Mouse (Mus musculus) midbrain, embryonic 13.5 days (tissue): ENCODE data around the gene Urod. TPM values are rescaled to one million over a fixed set of nuclear protein-coding genes. Genes with fewer than 3 reads are reported as not detected.

Source experiments
- ATAC-seq: fragments of 200-750 bp; cut with Nextera tagmentation; 2 replicates; pipeline ENCODE4 v1.8.0; 2017; ENCODE audit warnings: mild to moderate bottlenecking, moderate TSS enrichment, moderate library complexity
- H3K27ac ChIP-seq: fragments of 300-500 bp; sonication (generic); 2 replicates; pipeline ENCODE4 v1.5.1; 2015; ENCODE audit warnings: inconsistent platforms, mild to moderate bottlenecking, moderate library complexity
- H3K27me3 ChIP-seq: fragments of 300-500 bp; sonication (generic); 2 replicates; pipeline ENCODE4 v1.6.1; 2015; ENCODE audit warnings: mild to moderate bottlenecking, inconsistent platforms
- H3K36me3 ChIP-seq: fragments of 300-500 bp; sonication (generic); 2 replicates; pipeline ENCODE4 v1.6.1; 2015; ENCODE audit warnings: mild to moderate bottlenecking, inconsistent platforms
- H3K4me1 ChIP-seq: fragments of 300-500 bp; sonication (generic); replicated peaks from 2 replicates; pipeline ENCODE4 v1.6.1; 2015; ENCODE audit warnings: inconsistent platforms
- H3K4me2 ChIP-seq: fragments of 300-500 bp; sonication (generic); replicated peaks from 2 replicates; pipeline ENCODE4 v1.6.1; 2015; ENCODE audit warnings: moderate library complexity, mild to moderate bottlenecking, inconsistent platforms
- H3K4me3 ChIP-seq: fragments of 300-500 bp; sonication (generic); replicated peaks from 2 replicates; pipeline ENCODE4 v1.5.1; 2015; ENCODE audit warnings: mild to moderate bottlenecking, inconsistent platforms
- H3K9ac ChIP-seq: fragments of 300-500 bp; sonication (generic); replicated peaks from 2 replicates; pipeline ENCODE4 v1.6.1; 2015; ENCODE audit warnings: mild to moderate bottlenecking, inconsistent platforms
- H3K9me3 ChIP-seq: fragments of 300-500 bp; sonication (generic); 2 replicates; pipeline ENCODE4 v1.6.1; 2016; ENCODE audit warnings: mild to moderate bottlenecking, inconsistent platforms
- WGBS: fragments of 180-500 bp; shearing (Covaris S2); methylation state at CpG from one replicate; pipeline ENCODE4 v1.1.7; 2015; 5-methylcytosine and 5-hydroxymethylcytosine counted together
- polyA plus RNA-seq: library from polyadenylated mRNA; unstranded; fragments of >200 nt; fragmentation: Nextera tagmentation; extraction: Ambion mirVana; gene quantifications from 2 replicates; pipeline ENCODE4 v1.2.1, GENCODE M21; 2015

The Urod gene
- polyA plus RNA-seq, 1 experiment from 2014 or later: 73.4 TPM

DNA sequence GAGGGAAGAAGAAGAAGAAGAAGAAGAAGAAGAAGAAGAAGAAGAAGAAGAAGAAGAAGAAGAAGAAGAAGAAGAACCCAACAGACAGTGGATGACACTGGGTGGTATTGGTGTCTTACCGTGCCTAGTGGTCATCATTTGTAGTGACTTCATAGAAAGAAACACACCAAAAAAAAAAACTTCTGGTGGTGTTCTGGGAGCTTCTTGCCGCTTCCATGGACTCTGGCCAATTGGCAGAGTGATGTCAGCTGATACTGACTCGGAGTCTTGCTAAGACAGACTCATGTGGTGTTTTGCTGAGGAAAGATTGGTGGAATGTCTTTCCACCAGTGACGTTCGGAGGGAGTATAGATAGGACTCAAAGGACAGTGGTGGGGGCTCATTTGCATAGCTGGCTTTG lies 16.0 kb upstream of the Urod start:
- no peak overlapping the region for H3K4me2 ChIP-seq
- no peaks in the 10 kb centered on the region for H3K9me3 ChIP-seq
- ATAC-seq: no peak
- H3K36me3 ChIP-seq: no peaks in the 10 kb centered on the region
- WGBS: 89% methylated on average over 5 of the region's 5 CpGs
- no peak overlapping the region for H3K4me3 ChIP-seq
- no peaks in the 10 kb centered on the region for H3K27me3 ChIP-seq
- H3K27ac ChIP-seq: no peak overlapping the region
- H3K4me1 ChIP-seq: no peaks in the 10 kb centered on the region
- no peak overlapping the region for H3K9ac ChIP-seq

DNA sequence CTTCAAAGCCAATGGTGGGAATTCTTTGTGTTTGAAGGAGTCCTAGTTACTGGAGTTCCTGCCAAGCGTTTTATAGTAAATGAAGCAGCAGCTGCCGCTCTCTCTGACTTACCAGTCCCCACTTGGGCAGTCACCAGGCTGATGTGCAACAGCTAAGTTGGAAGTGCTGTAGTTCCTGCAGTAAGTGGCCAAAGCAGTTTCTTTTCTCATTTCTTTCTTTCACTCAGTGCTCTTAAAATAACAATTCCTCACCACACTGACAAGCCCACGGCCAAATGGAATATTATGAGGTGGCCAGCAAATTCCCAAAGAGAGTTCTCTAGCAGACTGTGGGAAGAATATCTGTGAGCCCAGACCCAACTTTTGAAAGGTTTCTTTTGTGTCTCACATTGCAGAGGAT lies 12.8 kb upstream of the Urod start:
- H3K36me3 ChIP-seq: peaks cover 25% of the 10 kb centered on the region
- no peaks in the 10 kb centered on the region for H3K9me3 ChIP-seq
- H3K27me3 ChIP-seq: peaks cover 10% of the 10 kb centered on the region; the same call in 1 of the 2 replicates
- no peak for ATAC-seq
- WGBS: 77% methylated on average over 3 of the region's 3 CpGs
- H3K9ac ChIP-seq: no peak overlapping the region
- no peak overlapping the region for H3K4me2 ChIP-seq
- no peaks in the 10 kb centered on the region for H3K4me1 ChIP-seq
- no peak overlapping the region for H3K4me3 ChIP-seq
- H3K27ac ChIP-seq: no peak overlapping the region

DNA sequence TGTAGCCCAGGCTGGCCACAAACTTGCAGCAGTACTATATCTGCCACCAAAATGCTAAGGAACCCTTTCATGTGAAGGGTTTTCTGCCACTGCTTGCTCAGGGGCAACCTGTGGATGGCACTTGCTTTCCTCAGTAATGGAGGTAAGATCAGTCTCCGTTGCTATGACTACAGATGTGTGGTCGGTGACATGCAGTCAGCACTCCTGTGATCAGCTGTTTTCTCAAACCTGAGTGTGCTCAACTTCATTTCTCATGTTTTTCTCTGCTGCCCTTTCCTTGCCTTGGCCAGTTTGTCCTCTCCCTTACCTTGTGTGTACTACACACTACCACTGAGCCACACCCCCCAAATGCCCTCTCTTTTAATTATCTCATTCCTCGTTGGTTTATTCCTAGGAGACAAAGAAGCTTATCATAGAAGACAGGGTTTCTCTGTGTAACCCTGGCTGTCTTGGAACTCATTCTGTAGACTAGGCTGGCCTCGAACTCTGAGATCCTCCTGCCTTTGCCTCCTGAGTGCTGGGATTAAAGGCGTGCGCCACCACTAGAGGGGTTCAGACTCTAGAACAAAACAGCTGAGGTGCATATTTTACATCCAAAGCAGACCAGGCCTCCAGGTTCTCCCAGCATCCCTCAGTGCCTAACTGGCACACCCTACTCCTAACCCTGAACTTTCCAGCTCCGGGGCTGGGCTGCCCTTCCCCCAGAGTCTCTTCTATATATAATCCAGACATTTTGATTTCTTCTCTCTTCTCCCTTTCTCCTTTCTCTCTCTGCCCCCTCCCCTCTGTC lies 11.6 kb upstream of the Urod start:
- no peak for ATAC-seq
- whole genome bisulfite sequencing: 81% methylated on average over 7 of the region's 7 CpGs
- Histone ChIP-seq H3K4me3 (no peak overlapping the region), H3K9me3 (no peaks in the 10 kb centered on the region), H3K36me3 (peaks cover 38% of the 10 kb centered on the region), H3K9ac (no peak overlapping the region), H3K4me1 (no peaks in the 10 kb centered on the region), H3K4me2 (no peak overlapping the region), H3K27me3 (peaks cover 10% of the 10 kb centered on the region; the same call in 1 of the 2 replicates), H3K27ac (no peak overlapping the region)

DNA sequence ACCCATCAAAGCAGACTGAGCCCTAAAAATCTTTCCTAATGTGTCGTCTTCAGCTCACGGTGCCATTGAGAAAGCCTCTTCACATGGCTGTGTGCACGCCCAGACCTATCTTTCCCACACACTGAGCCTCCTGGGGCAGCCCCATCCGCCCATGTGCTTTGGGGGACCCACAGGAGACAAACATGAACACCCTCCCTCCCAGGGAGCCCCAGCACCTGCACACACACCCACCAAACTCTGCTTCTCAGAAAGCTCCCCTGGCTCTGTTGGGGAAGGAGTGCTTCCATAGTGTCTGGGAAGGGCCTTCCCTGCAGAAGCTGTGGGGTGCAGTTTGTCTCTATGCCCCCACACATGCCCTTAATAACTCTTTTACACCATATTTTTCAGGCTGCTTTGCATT lies 10.4 kb upstream of the Urod start:
- Histone ChIP-seq H3K36me3 (peaks cover 49% of the 10 kb centered on the region), H3K27me3 (peaks cover 10% of the 10 kb centered on the region; the same call in 1 of the 2 replicates), H3K4me3 (no peak overlapping the region), H3K4me1 (no peaks in the 10 kb centered on the region), H3K9ac (no peak overlapping the region; the same call in 1 of the 2 replicates), H3K9me3 (no peaks in the 10 kb centered on the region), H3K27ac (no peak overlapping the region), H3K4me2 (no peak overlapping the region)
- ATAC-seq: no peak
- 85% methylated on average over 4 of the region's 4 CpGs for WGBS

DNA sequence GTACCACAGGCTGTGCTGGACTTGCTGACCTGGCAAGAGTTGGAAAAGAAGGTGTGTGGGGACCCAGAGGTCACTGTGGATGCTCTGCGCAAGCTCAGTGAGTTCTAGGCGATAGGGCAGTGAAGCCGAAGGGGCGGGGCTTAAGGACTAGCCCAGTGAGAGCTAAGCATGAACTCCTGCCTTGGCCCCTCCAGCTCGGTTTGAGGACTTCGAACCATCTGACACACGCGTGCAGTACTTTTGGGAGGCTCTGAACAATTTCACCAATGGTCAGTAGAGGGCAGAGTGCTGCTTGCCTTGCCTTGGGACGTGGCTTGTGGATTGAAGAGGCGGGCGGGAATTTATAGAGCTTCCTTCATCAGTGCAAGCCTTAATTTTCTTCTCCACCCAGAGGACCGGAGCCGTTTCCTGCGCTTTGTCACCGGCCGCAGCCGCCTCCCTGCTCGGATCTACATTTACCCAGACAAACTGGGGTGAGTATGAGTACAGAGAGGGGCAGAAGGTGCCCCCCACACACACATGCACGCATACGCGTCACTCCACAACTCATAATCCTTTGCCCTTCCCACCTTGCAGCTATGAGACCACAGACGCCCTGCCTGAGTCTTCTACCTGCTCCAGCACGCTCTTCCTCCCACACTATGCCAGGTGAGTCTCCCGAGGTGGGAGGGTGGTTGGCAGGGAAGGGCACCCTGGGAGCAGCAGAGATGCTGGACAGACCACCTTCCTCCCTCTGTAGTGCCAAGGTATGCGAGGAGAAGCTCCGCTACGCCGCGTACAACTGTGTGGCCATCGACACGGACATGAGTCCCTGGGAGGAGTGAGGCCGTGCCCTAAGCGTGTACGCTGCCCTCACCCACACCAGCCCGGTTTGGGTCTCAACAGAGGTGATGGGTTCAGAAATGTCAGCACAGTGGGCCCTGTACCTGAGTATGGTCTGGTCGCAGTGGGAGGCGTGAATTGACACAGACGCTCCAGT lies 8.6 kb upstream of the Urod start:
- ATAC-seq: peak; percentile 73
- H3K9ac ChIP-seq: no peak overlapping the region
- no peak overlapping the region for H3K4me2 ChIP-seq
- H3K36me3 ChIP-seq: peaks cover 66% of the 10 kb centered on the region
- no peak overlapping the region for H3K4me3 ChIP-seq
- 55% methylated on average over 38 of the region's 38 CpGs for WGBS
- no peaks in the 10 kb centered on the region for H3K4me1 ChIP-seq
- no peaks in the 10 kb centered on the region for H3K9me3 ChIP-seq
- H3K27me3 ChIP-seq: peaks cover 10% of the 10 kb centered on the region; the same call in 1 of the 2 replicates
- no peak overlapping the region for H3K27ac ChIP-seq

DNA sequence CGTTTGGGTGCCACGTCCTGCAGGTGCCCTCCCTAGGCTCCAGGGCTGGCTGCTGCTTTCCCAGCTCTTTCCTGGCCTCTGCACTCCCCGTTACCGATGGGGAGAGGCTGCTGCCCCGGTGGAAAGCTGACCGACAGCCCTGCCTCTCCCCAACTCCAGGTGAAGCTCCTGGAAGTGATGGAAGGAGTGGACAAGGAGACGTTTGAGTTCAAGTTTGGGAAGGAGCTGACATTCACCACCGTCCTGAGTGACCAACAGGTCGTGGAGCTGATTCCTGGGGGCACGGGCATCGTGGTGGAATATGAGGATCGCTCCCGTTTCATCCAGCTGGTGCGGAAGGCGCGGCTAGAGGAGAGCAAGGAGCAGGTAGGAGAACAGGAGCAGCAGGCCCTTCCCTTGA lies 7.7 kb upstream of the Urod start:
- 92% methylated on average over 16 of the region's 16 CpGs for WGBS
- no peak overlapping the region for H3K27ac ChIP-seq
- H3K4me3 ChIP-seq: no peak overlapping the region
- peaks cover 68% of the 10 kb centered on the region for H3K36me3 ChIP-seq
- H3K9ac ChIP-seq: no peak overlapping the region
- no peaks in the 10 kb centered on the region for H3K9me3 ChIP-seq
- no peak overlapping the region for H3K4me2 ChIP-seq
- ATAC-seq: no peak
- peaks cover 10% of the 10 kb centered on the region; the same call in 1 of the 2 replicates for H3K27me3 ChIP-seq
- no peaks in the 10 kb centered on the region for H3K4me1 ChIP-seq

DNA sequence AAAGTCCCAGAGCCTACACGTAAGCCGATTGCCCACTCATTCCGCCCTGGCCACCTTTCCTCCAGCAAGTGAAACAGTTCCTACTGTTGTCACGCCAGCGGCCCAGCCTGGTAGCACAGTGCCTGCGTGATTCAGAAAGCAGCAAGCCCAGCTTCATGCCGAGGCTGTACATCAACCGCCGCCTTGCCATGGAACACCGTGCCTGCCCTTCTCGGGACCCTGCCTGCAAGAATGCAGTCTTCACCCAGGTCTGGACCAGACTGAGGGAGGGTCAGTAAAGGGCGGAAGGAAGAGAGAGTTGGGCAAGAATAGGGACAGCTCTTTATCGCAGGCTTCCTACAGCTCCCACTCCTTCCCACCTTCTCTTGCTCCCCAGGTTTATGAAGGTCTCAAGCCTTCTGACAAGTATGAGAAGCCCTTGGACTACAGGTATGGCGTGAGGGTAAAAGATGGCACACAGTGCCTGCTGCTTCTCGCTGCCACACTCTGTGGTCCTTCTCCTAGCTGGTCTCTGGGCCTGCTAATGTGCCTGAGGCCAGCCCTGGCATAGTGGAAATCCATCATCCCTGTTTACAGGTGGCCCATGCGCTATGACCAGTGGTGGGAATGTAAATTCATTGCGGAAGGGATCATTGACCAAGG lies 5.4 kb upstream of the Urod start:
- WGBS: 93% methylated on average over 17 of the region's 17 CpGs
- no peak overlapping the region for H3K9ac ChIP-seq
- no peak overlapping the region for H3K27ac ChIP-seq
- no peaks in the 10 kb centered on the region for H3K9me3 ChIP-seq
- peaks cover 10% of the 10 kb centered on the region; the same call in 1 of the 2 replicates for H3K27me3 ChIP-seq
- peaks cover 19% of the 10 kb centered on the region for H3K4me1 ChIP-seq
- peaks cover 67% of the 10 kb centered on the region for H3K36me3 ChIP-seq
- no peak overlapping the region for H3K4me2 ChIP-seq
- no peak for ATAC-seq
- H3K4me3 ChIP-seq: no peak overlapping the region

DNA sequence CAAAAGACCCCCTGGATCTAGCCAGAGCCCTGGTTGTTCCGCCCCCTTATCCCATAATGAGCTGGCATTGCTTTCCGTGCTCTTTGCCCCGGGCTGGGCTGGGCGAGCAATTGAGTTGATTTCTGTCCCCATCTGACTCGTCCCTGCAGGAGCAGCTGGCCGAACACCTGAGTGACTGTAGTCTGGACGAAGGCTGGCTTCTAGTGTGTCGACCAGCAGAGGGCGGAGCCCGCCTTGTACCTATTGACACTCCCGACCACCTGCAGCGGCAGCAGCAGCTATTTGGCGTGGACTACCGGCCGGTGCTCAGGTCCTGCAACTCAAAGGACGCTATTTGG lies 1.6 kb upstream of the Urod start:
- peaks cover 30% of the 10 kb centered on the region for H3K36me3 ChIP-seq
- ATAC-seq: peak; percentile 28
- no peaks in the 10 kb centered on the region for H3K27me3 ChIP-seq
- H3K4me3 ChIP-seq: peak overlapping the region; percentile 98
- peak overlapping the region; percentile 96 for H3K9ac ChIP-seq
- H3K9me3 ChIP-seq: no peaks in the 10 kb centered on the region
- peak overlapping the region; percentile 99 for H3K4me2 ChIP-seq
- H3K27ac ChIP-seq: peak overlapping the region; percentile 87
- H3K4me1 ChIP-seq: peaks cover 30% of the 10 kb centered on the region
- WGBS: 0% methylated on average over 16 of the region's 16 CpGs

DNA sequence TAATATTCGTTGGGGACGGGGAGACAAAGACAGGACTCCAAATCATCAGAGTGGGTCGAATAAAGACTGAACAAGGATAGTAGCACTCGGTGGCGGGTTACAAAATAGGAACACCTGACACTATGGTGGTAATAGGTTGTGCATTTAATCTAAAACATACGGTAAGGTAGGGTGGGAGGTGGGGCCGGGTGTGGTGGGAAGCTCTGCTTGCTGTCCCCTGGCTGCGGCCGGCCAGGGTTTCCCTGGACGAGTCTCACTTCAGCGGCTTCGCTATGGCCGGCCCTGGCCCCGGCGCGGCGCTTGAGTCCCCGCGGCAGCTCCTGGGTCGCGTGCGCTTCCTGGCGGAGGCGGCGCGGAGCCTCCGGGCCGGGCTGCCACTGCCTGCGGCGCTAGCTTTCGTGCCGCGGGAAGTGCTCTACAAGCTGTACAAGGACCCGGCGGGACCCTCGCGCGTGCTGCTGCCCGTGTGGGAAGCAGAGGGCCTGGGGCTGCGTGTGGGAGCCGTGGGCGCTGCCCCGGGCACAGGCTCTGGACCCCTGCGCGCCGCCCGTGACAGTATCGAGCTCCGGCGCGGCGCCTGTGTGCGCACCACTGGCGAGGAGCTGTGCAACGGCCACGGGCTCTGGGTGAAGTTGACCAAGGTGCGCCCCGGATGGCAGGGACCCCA lies 1.1 kb upstream of the Urod start, which contains the start of gene Hectd3:
Gene Hectd3 (plus strand): TSS at position 187 of the 667 bp plus-strand sequence.
- Histone ChIP-seq H3K27ac (peak within 1 kb of the TSS; percentile 87), H3K36me3 (peaks cover 27% of the 10 kb centered on the region), H3K9ac (peak within 1 kb of the TSS; percentile 96), H3K4me1 (peaks cover 30% of the 10 kb centered on the region), H3K27me3 (no peaks in the 10 kb centered on the region), H3K4me2 (peak within 1 kb of the TSS; percentile 99), H3K4me3 (peak within 1 kb of the TSS; percentile 98), H3K9me3 (no peaks in the 10 kb centered on the region)
- WGBS: under 1% methylated on average over 56 of the region's 58 CpGs
- ATAC-seq: peak; percentile 65

DNA sequence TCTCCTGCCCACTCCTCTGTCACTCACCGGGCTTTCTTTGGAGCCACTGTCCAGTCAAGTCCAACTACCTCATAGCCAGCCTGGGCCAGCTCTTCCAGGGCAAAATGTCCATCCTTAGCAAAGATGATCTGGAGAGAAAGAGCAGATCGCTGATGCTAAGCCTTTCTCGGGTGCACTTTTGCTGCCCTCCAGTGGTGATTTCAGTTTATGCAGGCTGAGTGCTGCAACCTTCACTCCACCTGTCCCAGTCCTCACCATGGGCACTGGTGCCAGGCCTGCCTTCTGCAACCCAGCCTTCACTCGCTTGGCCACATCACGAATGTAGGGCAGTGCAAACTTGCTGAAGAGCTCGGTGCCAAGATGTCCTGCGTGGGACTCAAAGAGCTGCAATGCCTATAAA lies 2.8 kb downstream of the Urod start:
- peak overlapping the region; percentile 45; the same call in 1 of the 2 replicates for H3K27ac ChIP-seq
- ATAC-seq: no peak

DNA sequence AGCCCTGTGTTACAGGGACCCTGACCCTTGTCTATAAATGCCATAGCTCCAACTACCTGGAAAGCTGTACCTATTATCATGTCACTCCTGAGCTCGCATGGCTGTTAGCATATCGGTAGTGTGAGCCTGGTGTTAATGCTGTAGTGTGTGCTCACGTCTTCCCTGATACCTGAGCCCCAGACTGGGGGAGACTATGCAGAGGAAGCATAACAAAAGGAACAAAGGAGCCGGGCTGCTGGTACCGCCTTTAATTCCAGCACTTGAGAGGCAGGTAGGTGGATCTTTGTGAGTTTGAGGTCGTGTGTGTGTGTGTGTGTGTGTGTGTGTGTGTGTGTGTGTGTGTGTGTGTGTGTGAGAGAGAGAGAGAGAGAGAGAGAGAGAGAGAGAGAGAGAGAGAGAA lies 4.5 kb downstream of the Urod start:
- Histone ChIP-seq H3K27ac (no peak overlapping the region), H3K4me3 (no peak overlapping the region), H3K36me3 (peaks cover 54% of the 10 kb centered on the region), H3K4me1 (peaks cover 13% of the 10 kb centered on the region), H3K27me3 (no peaks in the 10 kb centered on the region), H3K9ac (no peak overlapping the region), H3K4me2 (no peak overlapping the region), H3K9me3 (no peaks in the 10 kb centered on the region)
- ATAC-seq: no peak
- 70% methylated on average over 6 of the region's 6 CpGs for WGBS

More for the DNA sequence above, 2.8 kb downstream of the Urod start:
- no peak overlapping the region for H3K4me3 ChIP-seq
- WGBS: 9% methylated on average over 7 of the region's 7 CpGs
- peaks cover 38% of the 10 kb centered on the region for H3K36me3 ChIP-seq
- no peaks in the 10 kb centered on the region for H3K27me3 ChIP-seq
- peaks cover 26% of the 10 kb centered on the region for H3K4me1 ChIP-seq
- H3K9me3 ChIP-seq: no peaks in the 10 kb centered on the region
- H3K9ac ChIP-seq: no peak overlapping the region
- no peak overlapping the region for H3K4me2 ChIP-seq
